Mouse (Mus musculus) liver, embryonic 15.5 days (tissue): ENCODE data around the gene Fcgr2b. TPM values are rescaled to one million over a fixed set of nuclear protein-coding genes. Genes with fewer than 3 reads are reported as not detected.

Source experiments
- ATAC-seq: fragments of 200-750 bp; cut with Nextera tagmentation; 2 replicates; pipeline ENCODE4 v1.8.0; 2017; ENCODE audit warnings: moderate number of reproducible peaks, mild to moderate bottlenecking, moderate library complexity; ENCODE audit not compliant: insufficient read depth
- H3K27ac ChIP-seq: fragments of 300-500 bp; sonication (generic); replicated peaks from 2 replicates; pipeline ENCODE4 v1.5.1; 2015; ENCODE audit warnings: mild to moderate bottlenecking, inconsistent platforms
- H3K27me3 ChIP-seq: fragments of 300-500 bp; sonication (generic); 2 replicates; pipeline ENCODE4 v1.6.1; 2015; ENCODE audit warnings: mild to moderate bottlenecking, inconsistent platforms
- H3K36me3 ChIP-seq: fragments of 300-500 bp; sonication (generic); replicated peaks from 2 replicates; pipeline ENCODE4 v1.6.1; 2015; ENCODE audit warnings: moderate library complexity, mild to moderate bottlenecking, inconsistent platforms
- H3K4me1 ChIP-seq: fragments of 300-500 bp; sonication (generic); replicated peaks from 2 replicates; pipeline ENCODE4 v1.6.1; 2015; ENCODE audit warnings: inconsistent platforms
- H3K4me2 ChIP-seq: fragments of 300-500 bp; sonication (generic); 2 replicates; pipeline ENCODE4 v1.6.1; 2015; ENCODE audit warnings: moderate library complexity, mild to moderate bottlenecking, inconsistent platforms
- H3K4me3 ChIP-seq: fragments of 300-500 bp; sonication (generic); replicated peaks from 2 replicates; pipeline ENCODE4 v1.5.1; 2015; ENCODE audit warnings: mild to moderate bottlenecking, inconsistent platforms
- H3K9ac ChIP-seq: fragments of 300-500 bp; sonication (generic); 2 replicates; pipeline ENCODE4 v1.6.1; 2015; ENCODE audit warnings: moderate library complexity, mild to moderate bottlenecking, inconsistent platforms
- H3K9me3 ChIP-seq: fragments of 300-500 bp; sonication (generic); replicated peaks from 2 replicates; pipeline ENCODE4 v1.6.1; 2016; ENCODE audit warnings: inconsistent platforms
- WGBS: fragments of 180-500 bp; shearing (Covaris S2); methylation state at CpG from one replicate; pipeline ENCODE4 v1.1.7; 2015; ENCODE audit warnings: mixed read lengths; ENCODE audit not compliant: insufficient replicate concordance; 5-methylcytosine and 5-hydroxymethylcytosine counted together
- polyA plus RNA-seq: library from polyadenylated mRNA; unstranded; fragments of >200 nt; fragmentation: Nextera tagmentation; extraction: Ambion mirVana; gene quantifications from 2 replicates; pipeline ENCODE4 v1.2.1, GENCODE M21; 2015

The Fcgr2b gene
- polyA plus RNA-seq, 1 experiment from 2014 or later: 4.8 TPM

DNA sequence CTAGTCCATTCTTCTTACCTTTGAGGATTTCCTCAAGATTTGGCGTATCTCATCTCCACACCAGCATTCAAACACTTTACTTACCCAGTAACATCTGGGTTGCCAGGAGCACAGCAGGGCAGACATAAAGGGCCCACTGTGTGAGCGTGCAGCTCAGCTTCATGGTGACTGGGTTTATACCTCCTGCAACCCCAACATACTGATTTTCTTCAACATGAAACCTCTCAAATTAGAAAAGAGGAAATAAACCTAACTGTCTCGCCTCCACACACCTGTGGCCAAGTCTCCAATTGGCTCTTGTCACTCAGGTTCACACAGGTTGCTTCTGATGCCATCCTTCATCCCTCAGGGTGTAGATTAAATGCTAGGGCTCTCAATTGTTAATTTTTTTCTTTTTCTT is 49.0 kb downstream of the Fcgr2b start, which contains the start of gene Fcrla:
Gene Fcrla, minus strand, starts transcription at position 206 of the 400 bp plus-strand sequence.
- peaks cover 6% of the 10 kb centered on the region for H3K4me1 ChIP-seq
- no peak within 1 kb of the TSS for H3K4me2 ChIP-seq
- H3K36me3 ChIP-seq: no peaks in the 10 kb centered on the region
- H3K9me3 ChIP-seq: no peaks in the 10 kb centered on the region
- no peak within 1 kb of the TSS for H3K9ac ChIP-seq
- ATAC-seq: no peak
- no peak within 1 kb of the TSS for H3K4me3 ChIP-seq
- no peak within 1 kb of the TSS for H3K27ac ChIP-seq
- 58% methylated on average over 3 of the region's 3 CpGs for WGBS
- no peaks in the 10 kb centered on the region for H3K27me3 ChIP-seq

DNA sequence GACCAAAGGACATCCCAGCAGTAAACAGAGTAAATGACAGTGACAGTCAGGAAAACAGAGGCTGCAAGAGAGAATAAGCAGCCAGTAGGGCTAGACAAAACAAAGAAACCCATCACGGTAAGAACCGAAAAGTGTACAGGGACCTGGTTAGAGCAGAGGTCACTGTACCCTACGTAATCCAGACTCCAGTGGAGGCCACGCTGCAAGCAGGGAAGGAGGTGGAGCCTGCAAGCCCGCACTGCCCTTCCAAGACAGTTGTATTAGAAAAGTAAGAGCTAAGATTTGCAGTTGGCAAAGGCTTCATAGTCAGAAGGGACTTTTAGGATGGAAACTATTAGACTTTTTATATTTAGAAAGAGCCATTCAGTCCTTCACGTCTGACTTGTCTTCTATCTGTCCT is 49.4 kb downstream of the Fcgr2b start:
- ATAC-seq: no peak
- WGBS: 60% methylated on average over 6 of the region's 6 CpGs
- H3K4me3 ChIP-seq: no peak overlapping the region

DNA sequence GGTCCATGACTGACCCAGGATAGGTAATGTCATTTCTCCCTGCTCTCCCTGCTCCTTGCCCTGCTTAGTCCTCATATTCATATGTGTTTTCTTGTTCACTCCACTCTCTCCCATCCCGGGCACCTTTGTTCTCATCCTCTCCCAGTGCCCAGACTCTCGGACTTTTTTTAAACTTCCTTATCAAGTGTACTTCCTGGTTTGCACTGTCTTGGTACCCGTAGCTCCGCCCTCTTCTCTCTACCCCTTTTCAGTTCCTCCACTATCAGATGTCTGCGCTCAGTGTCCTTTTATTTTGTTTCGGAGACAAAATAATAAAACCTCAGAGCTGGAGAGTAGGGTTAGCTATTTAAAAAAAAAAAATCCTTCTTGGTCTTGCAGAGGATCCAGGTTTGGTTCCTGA is 51.9 kb downstream of the Fcgr2b start:
- no peak for ATAC-seq

More for the DNA sequence above, 49.4 kb downstream of the Fcgr2b start:
- H3K4me1 ChIP-seq: peaks cover 6% of the 10 kb centered on the region
- no peak overlapping the region for H3K9ac ChIP-seq
- H3K27ac ChIP-seq: no peak overlapping the region
- H3K36me3 ChIP-seq: no peaks in the 10 kb centered on the region
- no peaks in the 10 kb centered on the region for H3K9me3 ChIP-seq
- no peak overlapping the region for H3K4me2 ChIP-seq
- no peaks in the 10 kb centered on the region for H3K27me3 ChIP-seq

DNA sequence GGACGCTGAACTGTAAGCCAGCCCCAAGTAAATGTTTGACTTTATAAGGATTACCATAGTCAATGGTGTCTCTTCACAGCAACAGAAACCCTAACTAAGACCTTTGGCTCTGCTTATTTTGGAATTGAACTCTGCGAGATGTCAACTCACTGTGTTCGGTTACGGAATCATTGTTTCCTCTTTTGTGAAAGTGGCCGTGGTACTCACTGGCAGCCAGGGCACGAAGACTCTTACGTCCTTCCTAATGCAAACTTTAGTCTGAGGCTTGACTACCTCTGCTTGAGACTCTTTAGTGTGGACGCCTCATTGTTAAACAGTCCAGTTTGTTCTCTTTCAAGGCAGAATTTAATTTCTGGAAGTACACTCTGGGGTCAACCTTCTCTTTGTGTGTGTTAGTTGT is 57.0 kb downstream of the Fcgr2b start:
- Histone ChIP-seq H3K4me3 (no peak overlapping the region), H3K27ac (no peak overlapping the region), H3K4me1 (peaks cover 3% of the 10 kb centered on the region; the same call in 1 of the 2 replicates), H3K4me2 (no peak overlapping the region), H3K27me3 (no peaks in the 10 kb centered on the region), H3K36me3 (no peaks in the 10 kb centered on the region), H3K9ac (no peak overlapping the region), H3K9me3 (no peaks in the 10 kb centered on the region)
- 71% methylated on average over 8 of the region's 8 CpGs for WGBS
- ATAC-seq: no peak

More for the DNA sequence above, 51.9 kb downstream of the Fcgr2b start:
- no peaks in the 10 kb centered on the region for H3K9me3 ChIP-seq
- no peaks in the 10 kb centered on the region for H3K36me3 ChIP-seq
- peak overlapping the region; percentile 52 for H3K4me2 ChIP-seq
- H3K4me3 ChIP-seq: peak overlapping the region; percentile 28
- H3K9ac ChIP-seq: no peak overlapping the region
- WGBS: 16% methylated on average over 6 of the region's 6 CpGs
- H3K4me1 ChIP-seq: peaks cover 6% of the 10 kb centered on the region
- H3K27me3 ChIP-seq: no peaks in the 10 kb centered on the region
- H3K27ac ChIP-seq: no peak overlapping the region

DNA sequence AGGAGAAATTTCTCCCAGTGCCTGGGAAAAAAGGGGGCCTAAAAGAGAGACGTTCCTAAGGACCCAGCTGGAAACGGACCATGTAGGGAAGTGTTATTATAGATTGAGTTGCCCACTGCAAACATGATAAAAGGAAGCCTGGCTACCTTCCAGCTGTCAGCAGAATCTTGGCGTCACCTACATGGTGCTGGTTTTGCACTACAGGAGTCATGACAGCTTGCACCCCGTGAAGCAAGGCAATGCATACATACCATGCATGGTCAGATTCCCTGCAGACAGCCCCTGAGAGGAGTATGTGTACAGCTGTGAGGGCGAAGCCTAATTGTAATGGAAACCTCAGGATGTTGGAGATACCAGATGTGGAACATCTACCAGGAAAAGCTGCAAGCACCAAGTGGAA is 60.7 kb downstream of the Fcgr2b start:
- ATAC-seq: no peak
- H3K27me3 ChIP-seq: peaks cover 5% of the 10 kb centered on the region
- no peak overlapping the region for H3K4me3 ChIP-seq
- no peak overlapping the region for H3K9ac ChIP-seq
- no peak overlapping the region for H3K4me2 ChIP-seq
- no peaks in the 10 kb centered on the region for H3K9me3 ChIP-seq
- 50% methylated on average over 5 of the region's 5 CpGs for WGBS
- no peak overlapping the region for H3K27ac ChIP-seq
- no peaks in the 10 kb centered on the region for H3K4me1 ChIP-seq
- no peaks in the 10 kb centered on the region for H3K36me3 ChIP-seq

DNA sequence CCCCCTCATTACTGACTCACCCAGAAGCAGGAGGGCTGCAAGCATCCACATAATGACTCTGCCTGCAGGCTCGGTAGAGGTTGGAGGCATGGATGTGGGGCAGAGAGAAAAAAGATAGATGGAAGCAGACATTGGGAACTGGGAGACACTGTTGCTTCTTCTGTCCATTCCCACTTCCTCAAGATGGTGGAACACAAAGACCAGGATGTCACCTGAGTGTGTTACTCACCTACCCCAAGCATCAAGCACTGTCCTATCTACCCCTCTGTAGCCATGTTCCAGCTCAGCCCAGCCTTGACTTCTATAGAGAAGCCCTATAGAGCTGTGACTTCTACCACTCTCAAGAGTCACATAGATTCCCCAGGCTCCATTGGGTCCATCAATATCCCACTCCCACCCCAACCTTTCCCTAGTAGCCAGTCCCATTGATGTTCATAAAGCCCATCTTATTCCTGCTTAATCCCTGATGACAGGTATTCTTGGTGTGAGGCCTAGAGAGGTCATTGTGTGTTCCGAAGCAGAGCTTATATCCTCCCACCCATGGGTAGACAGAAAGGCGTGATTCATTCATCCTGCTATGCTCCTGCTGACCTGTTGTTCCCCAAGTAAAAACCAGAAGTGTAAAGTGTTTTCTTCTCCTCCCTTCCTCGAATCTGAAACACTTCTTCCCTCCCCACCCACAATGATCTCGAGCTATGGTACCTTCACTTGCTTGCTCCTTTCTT is 63.3 kb downstream of the Fcgr2b start, which contains the start of gene Fcrlb:
Gene Fcrlb, minus strand, starts transcription at position 51 of the 725 bp plus-strand sequence.
- no peak for ATAC-seq

DNA sequence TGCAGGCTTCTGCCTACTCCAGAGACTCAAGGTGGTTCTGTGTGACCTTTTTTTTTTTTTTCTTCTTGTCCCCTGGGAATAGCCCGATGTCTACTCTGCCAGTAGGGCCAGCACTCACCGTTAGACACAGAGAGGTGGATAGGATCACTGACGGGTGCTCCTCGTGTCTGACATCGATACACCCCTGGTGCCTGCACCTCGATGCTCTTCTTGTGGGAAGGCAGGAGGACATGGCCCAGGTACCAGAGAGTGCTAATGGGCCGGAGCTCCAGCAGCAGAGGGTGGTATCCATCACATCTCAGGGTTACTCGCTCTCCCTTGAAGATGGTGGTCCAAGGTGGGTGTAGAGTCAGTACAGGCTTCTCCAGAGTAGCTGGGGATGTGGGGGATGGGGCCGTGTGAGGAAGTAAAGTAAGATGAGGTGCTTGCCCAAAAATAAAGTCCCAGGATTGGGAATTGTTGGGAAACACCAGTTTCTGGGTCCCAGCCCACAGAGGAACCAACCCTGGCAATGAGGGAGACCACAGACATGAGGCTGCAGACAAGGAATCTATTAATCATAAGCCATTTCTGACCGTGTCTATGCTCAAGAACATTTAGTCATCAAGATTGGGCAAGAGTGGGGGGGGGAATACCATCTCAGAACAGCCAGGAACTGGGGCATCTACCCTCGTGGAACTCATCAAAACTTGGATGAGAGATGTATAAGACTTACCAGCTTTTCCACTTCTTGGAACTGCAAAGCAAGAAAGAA is 64.3 kb downstream of the Fcgr2b start:
- Histone ChIP-seq H3K9me3 (no peaks in the 10 kb centered on the region), H3K4me1 (no peaks in the 10 kb centered on the region; the same call in 1 of the 2 replicates), H3K27me3 (peaks cover 38% of the 10 kb centered on the region), H3K36me3 (no peaks in the 10 kb centered on the region), H3K4me2 (no peak overlapping the region), H3K4me3 (no peak overlapping the region), H3K9ac (no peak overlapping the region), H3K27ac (no peak overlapping the region)
- no peak for ATAC-seq
- 52% methylated on average over 11 of the region's 11 CpGs for WGBS

More for the DNA sequence above, 63.3 kb downstream of the Fcgr2b start, which contains the start of gene Fcrlb:
- Histone ChIP-seq H3K36me3 (no peaks in the 10 kb centered on the region), H3K4me2 (no peak within 1 kb of the TSS), H3K9me3 (no peaks in the 10 kb centered on the region), H3K9ac (no peak within 1 kb of the TSS), H3K27me3 (peaks cover 28% of the 10 kb centered on the region), H3K4me1 (no peaks in the 10 kb centered on the region; the same call in 1 of the 2 replicates), H3K27ac (no peak within 1 kb of the TSS), H3K4me3 (no peak within 1 kb of the TSS)
- WGBS: 52% methylated on average over 5 of the region's 5 CpGs

Other genes with a start within 250 kb of the Fcgr2b start
- 6.4 TPM in 2 replicates for gene Atf6, start 108.8 kb downstream of the Fcgr2b start, polyA plus RNA-seq
- gene Gm26620, start 91.5 kb downstream of the Fcgr2b start, polyA plus RNA-seq: 0.30 TPM in 1 of 2 replicates, not detected in the other
- 19.7 and 20.5 TPM in 2 replicates for gene Dusp12, start 91.0 kb downstream of the Fcgr2b start, polyA plus RNA-seq
- gene Fcrlb, start 63.6 kb downstream of the Fcgr2b start, polyA plus RNA-seq: 0.07 TPM in 1 of 2 replicates, not detected in the other
- 0.46 and 0.48 TPM in 2 replicates for gene Fcrla, start 49.0 kb downstream of the Fcgr2b start, polyA plus RNA-seq
- 3.9 and 4.2 TPM in 2 replicates for gene Fcgr4, start 42.4 kb upstream of the Fcgr2b start, polyA plus RNA-seq
- gene Fcgr3, start 88.4 kb upstream of the Fcgr2b start, polyA plus RNA-seq: 27.2 and 28.0 TPM in 2 replicates
- 1.7 and 2.6 TPM in 2 replicates for gene Cfap126, start 137.4 kb upstream of the Fcgr2b start, polyA plus RNA-seq
- 149 and 158 TPM in 2 replicates for gene Sdhc, start 174.1 kb upstream of the Fcgr2b start, polyA plus RNA-seq
- not detected in 2 replicates for gene Mpz, start 174.2 kb upstream of the Fcgr2b start, polyA plus RNA-seq
- gene Pcp4l1, start 219.7 kb upstream of the Fcgr2b start, polyA plus RNA-seq: 1.7 and 2.1 TPM in 2 replicates
- gene Nr1i3, start 237.4 kb upstream of the Fcgr2b start, polyA plus RNA-seq: 1.1 and 1.5 TPM in 2 replicates
- 15.8 and 16.2 TPM in 2 replicates for gene Tomm40l, start 246.0 kb upstream of the Fcgr2b start, polyA plus RNA-seq
- 6,467 and 6,641 TPM in 2 replicates for gene Apoa2, start 248.5 kb upstream of the Fcgr2b start, polyA plus RNA-seq